Mouse (Mus musculus): ENCODE measurements around the gene Tprn. TPM values are rescaled to one million over a fixed set of nuclear protein-coding genes. Genes with fewer than 3 reads are reported as not detected.

Gene Tprn
- 15.6 and 16.5 TPM in 2 replicates for polyA plus RNA-seq (2015; fragmentation: Nextera tagmentation; extraction: Ambion mirVana)

- under 1% methylated on average over 39 of the region's 39 CpGs for WGBS
- H3K4me1 ChIP-seq = peaks cover 51% of the 10 kb centered on the region
- peaks cover 15% of the 10 kb centered on the region; the same call in 1 of the 2 replicates for H3K27me3 ChIP-seq
These were observed at the start of gene Tprn for GRCm38 (mm10) chr2:25262291-25262767. Gene Tprn (plus strand): TSS chr2:25262618.

GRCm38 (mm10) chr2:25213266-25213865 lies 49.1 kb upstream of the Tprn start:
- Histone ChIP-seq H3K27me3 (no peaks in the 10 kb centered on the region), H3K9ac (replicated peaks) (no peak overlapping the region), H3K9me3 (no peaks in the 10 kb centered on the region), H3K4me3 (no peak overlapping the region), H3K4me2 (replicated peaks) (no peak overlapping the region), H3K4me1 (peaks cover 25% of the 10 kb centered on the region), H3K27ac (replicated peaks) (no peak overlapping the region), H3K36me3 (no peaks in the 10 kb centered on the region)
- WGBS = 70% methylated on average over 23 of the region's 23 CpGs
- no peak for ATAC-seq (replicated peaks)

More at GRCm38 (mm10) chr2:25262291-25262767, at the start of gene Tprn:
- peak within 1 kb of the TSS; percentile 63 for H3K4me3 ChIP-seq
- H3K27ac ChIP-seq (replicated peaks) = peak within 1 kb of the TSS; percentile 62
- H3K9me3 ChIP-seq = no peaks in the 10 kb centered on the region
- peak; percentile 100 for ATAC-seq (replicated peaks)
- no peaks in the 10 kb centered on the region for H3K36me3 ChIP-seq
- H3K9ac ChIP-seq (replicated peaks) = peak within 1 kb of the TSS; percentile 60
- peak within 1 kb of the TSS; percentile 98 for H3K4me2 ChIP-seq (replicated peaks)

DNA sequence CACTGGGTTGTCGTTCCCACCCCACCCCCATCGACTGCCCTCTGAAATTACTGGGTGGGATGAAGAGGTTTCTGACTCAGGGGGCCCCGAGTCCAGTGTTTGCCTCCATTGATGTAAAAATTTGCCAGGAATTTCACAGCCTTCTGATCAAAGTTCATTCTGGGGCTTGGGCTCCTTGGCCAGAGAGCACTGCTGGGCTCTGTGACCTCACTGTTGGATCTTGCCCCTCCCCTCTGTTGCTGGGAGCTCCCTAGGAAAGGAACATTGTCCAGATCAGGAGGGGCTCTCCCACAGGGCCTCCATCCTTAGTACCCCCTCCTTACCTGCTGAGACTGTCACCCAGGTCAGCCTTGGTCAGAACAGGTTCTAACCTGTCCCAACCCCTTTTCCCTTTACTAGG lies 48.0 kb upstream of the Tprn start, which contains the start of gene Stpg3:
Gene Stpg3 (minus strand): TSS at position 194 of the 400 bp plus-strand sequence.
- Histone ChIP-seq H3K9ac (replicated peaks) (no peak within 1 kb of the TSS), H3K36me3 (no peaks in the 10 kb centered on the region), H3K4me2 (replicated peaks) (no peak within 1 kb of the TSS), H3K27me3 (no peaks in the 10 kb centered on the region), H3K9me3 (no peaks in the 10 kb centered on the region), H3K4me3 (no peak within 1 kb of the TSS), H3K4me1 (peaks cover 15% of the 10 kb centered on the region), H3K27ac (replicated peaks) (no peak within 1 kb of the TSS)
- ATAC-seq (replicated peaks) = no peak
- WGBS = 64% methylated on average over 3 of the region's 3 CpGs

DNA sequence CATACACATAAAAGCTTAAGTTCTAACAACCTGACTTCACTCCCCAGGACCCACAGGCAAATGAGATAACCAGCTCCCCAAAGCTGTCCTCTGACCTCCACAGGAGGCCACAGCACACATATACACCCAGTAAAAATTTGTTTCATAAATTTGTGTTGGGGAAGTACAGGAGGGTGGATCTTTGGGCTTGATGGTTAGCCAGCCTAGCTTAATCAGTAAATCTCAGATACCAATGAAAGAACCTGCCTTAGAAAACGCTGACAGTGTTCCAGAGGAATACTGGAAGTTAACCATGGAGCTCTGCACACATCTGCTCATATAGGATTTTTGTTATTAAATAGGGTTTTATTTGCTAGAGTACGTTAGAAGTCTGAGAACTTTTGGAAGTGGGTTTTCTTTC lies 44.8 kb upstream of the Tprn start:
- H3K4me1 ChIP-seq = no peaks in the 10 kb centered on the region
- no peak overlapping the region for H3K27ac ChIP-seq (replicated peaks)
- peaks cover 4% of the 10 kb centered on the region; the same call in 1 of the 2 replicates for H3K36me3 ChIP-seq
- no peak overlapping the region for H3K4me2 ChIP-seq (replicated peaks)
- H3K9me3 ChIP-seq = no peaks in the 10 kb centered on the region
- no peak overlapping the region for H3K4me3 ChIP-seq
- no peaks in the 10 kb centered on the region for H3K27me3 ChIP-seq
- WGBS = 65% methylated on average over 2 of the region's 2 CpGs
- no peak overlapping the region for H3K9ac ChIP-seq (replicated peaks)
- no peak for ATAC-seq (replicated peaks)

- no peak within 1 kb of the TSS for H3K4me2 ChIP-seq (replicated peaks)
- H3K27me3 ChIP-seq = no peaks in the 10 kb centered on the region
- H3K9me3 ChIP-seq = no peaks in the 10 kb centered on the region
- ATAC-seq (replicated peaks) = no peak
- no peak within 1 kb of the TSS for H3K4me3 ChIP-seq
- no peak within 1 kb of the TSS for H3K9ac ChIP-seq (replicated peaks)
- H3K36me3 ChIP-seq = peaks cover 4% of the 10 kb centered on the region; the same call in 1 of the 2 replicates
- H3K4me1 ChIP-seq = peaks cover 4% of the 10 kb centered on the region
- no peak within 1 kb of the TSS for H3K27ac ChIP-seq (replicated peaks)
These were observed 44.0 kb upstream of the Tprn start, which contains the start of gene Fam166a for GRCm38 (mm10) chr2:25218445-25218844. Gene Fam166a (plus strand): TSS chr2:25218745.

GRCm38 (mm10) chr2:25221331-25221772 lies 41.1 kb upstream of the Tprn start:
- Histone ChIP-seq H3K4me2 (replicated peaks) (no peak overlapping the region), H3K9me3 (no peaks in the 10 kb centered on the region), H3K4me1 (peaks cover 17% of the 10 kb centered on the region), H3K27me3 (no peaks in the 10 kb centered on the region), H3K27ac (replicated peaks) (no peak overlapping the region), H3K9ac (replicated peaks) (no peak overlapping the region), H3K4me3 (no peak overlapping the region), H3K36me3 (peaks cover 4% of the 10 kb centered on the region; the same call in 1 of the 2 replicates)
- ATAC-seq (replicated peaks) = no peak
- 78% methylated on average over 5 of the region's 5 CpGs for WGBS

DNA sequence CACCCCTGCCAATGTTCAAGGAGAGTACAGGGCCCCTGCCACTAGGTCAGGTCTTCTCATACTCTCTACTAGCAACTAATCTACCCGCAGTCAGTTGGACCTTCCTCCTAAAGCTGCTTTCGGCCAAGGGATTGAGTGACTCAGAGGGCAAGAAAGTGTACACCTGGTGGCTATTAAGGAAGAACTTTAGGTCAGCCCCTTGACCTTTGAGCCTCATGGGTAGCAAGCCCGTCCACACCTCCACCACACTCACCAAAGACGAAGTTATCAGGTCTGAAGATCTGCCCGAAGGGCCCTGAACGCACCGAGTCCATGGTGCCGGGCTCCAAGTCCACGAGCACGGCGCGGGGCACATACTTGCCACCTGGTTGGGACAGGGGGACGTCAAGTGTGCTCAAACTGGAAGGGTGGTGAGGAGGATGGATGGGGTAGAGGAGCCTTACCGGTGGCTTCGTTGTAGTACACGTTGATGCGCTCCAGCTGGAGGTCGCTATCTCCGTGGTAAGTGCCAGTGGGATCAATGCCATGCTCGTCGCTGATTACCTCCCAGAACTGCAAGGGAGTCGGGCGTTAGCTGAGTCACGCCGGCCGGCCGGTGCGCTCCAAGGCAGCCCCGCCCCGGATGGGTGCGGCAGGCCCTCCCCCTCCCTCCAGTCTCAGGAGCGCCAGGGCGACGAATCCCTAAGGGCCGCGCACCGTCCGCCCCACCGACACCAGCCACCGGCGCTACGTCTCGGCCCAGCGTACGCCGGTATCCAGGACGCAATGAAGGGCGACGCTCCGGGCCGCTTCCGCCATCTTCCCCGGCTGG lies 38.5 kb upstream of the Tprn start:
- Histone ChIP-seq H3K27me3 (no peaks in the 10 kb centered on the region), H3K4me1 (peaks cover 24% of the 10 kb centered on the region), H3K4me3 (peak overlapping the region; percentile 69), H3K4me2 (replicated peaks) (peak overlapping the region; percentile 81), H3K9ac (replicated peaks) (peak overlapping the region; percentile 69), H3K27ac (replicated peaks) (peak overlapping the region; percentile 90), H3K9me3 (no peaks in the 10 kb centered on the region), H3K36me3 (peaks cover 4% of the 10 kb centered on the region; the same call in 1 of the 2 replicates)
- 3% methylated on average over 52 of the region's 53 CpGs for WGBS
- ATAC-seq (replicated peaks) = no peak

GRCm38 (mm10) chr2:25224492-25224765 lies 38.0 kb upstream of the Tprn start, which contains the start of gene Tubb4b:
Gene Tubb4b (minus strand): TSS chr2:25224702.
- ATAC-seq (replicated peaks) = no peak
- Histone ChIP-seq H3K27me3 (no peaks in the 10 kb centered on the region), H3K9me3 (no peaks in the 10 kb centered on the region), H3K36me3 (peaks cover 4% of the 10 kb centered on the region; the same call in 1 of the 2 replicates), H3K9ac (replicated peaks) (peak within 1 kb of the TSS; percentile 69), H3K4me2 (replicated peaks) (peak within 1 kb of the TSS; percentile 81), H3K27ac (replicated peaks) (peak within 1 kb of the TSS; percentile 99), H3K4me1 (peaks cover 25% of the 10 kb centered on the region), H3K4me3 (peak within 1 kb of the TSS; percentile 69)
- WGBS = under 1% methylated on average over 17 of the region's 17 CpGs

GRCm38 (mm10) chr2:25224766-25225752 lies 37.4 kb upstream of the Tprn start:
- Histone ChIP-seq H3K9ac (replicated peaks) (peak overlapping the region; percentile 69), H3K27ac (replicated peaks) (peak overlapping the region; percentile 99), H3K9me3 (no peaks in the 10 kb centered on the region), H3K4me2 (replicated peaks) (peak overlapping the region; percentile 45), H3K4me3 (peak overlapping the region; percentile 69), H3K4me1 (peaks cover 25% of the 10 kb centered on the region), H3K27me3 (no peaks in the 10 kb centered on the region), H3K36me3 (peaks cover 4% of the 10 kb centered on the region; the same call in 1 of the 2 replicates)
- 1% methylated on average over 41 of the region's 41 CpGs for WGBS
- ATAC-seq (replicated peaks) = peak; percentile 98

- Histone ChIP-seq H3K9ac (replicated peaks) (0 out of 2 replicates have a peak overlapping the region, but pooled peaks have one; percentile 69), H3K4me3 (peak overlapping the region; percentile 69; the same call in 1 of the 2 replicates)
- ATAC-seq (replicated peaks) = no peak
These were observed 36.5 kb upstream of the Tprn start for GRCm38 (mm10) chr2:25225811-25226379.

DNA sequence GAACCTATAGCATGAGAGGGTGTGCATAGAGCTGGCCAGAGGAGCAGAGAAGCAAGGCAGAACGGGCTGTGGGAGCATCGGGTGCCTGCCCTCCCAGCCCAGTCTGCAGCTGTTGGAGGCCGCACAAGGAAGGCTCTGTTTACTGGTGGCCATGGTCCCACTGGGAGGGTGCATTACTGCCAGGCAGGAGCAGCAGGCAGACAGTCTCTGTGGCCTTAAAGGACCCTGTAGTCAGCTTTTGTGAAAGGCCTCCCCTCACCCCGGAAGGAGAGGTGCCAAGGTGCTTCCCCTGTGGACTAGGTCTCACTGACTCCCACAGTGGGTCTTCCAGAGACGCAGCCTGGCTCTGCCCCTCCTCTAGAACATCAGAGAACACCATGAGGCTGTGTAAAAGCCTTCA lies 35.6 kb upstream of the Tprn start:
- Histone ChIP-seq H3K4me3 (no peak overlapping the region), H3K9me3 (no peaks in the 10 kb centered on the region), H3K27me3 (no peaks in the 10 kb centered on the region), H3K36me3 (peaks cover 1% of the 10 kb centered on the region; the same call in 1 of the 2 replicates), H3K9ac (replicated peaks) (no peak overlapping the region), H3K4me2 (replicated peaks) (no peak overlapping the region), H3K27ac (replicated peaks) (no peak overlapping the region), H3K4me1 (peaks cover 25% of the 10 kb centered on the region)
- WGBS = 87% methylated on average over 5 of the region's 5 CpGs
- ATAC-seq (replicated peaks) = no peak

More at GRCm38 (mm10) chr2:25225811-25226379, 36.5 kb upstream of the Tprn start:
- peak overlapping the region; percentile 99 for H3K27ac ChIP-seq (replicated peaks)
- H3K9me3 ChIP-seq = no peaks in the 10 kb centered on the region
- H3K36me3 ChIP-seq = peaks cover 4% of the 10 kb centered on the region; the same call in 1 of the 2 replicates
- peak overlapping the region; percentile 45 for H3K4me2 ChIP-seq (replicated peaks)
- no peaks in the 10 kb centered on the region for H3K27me3 ChIP-seq
- H3K4me1 ChIP-seq = peaks cover 25% of the 10 kb centered on the region
- 77% methylated on average over 8 of the region's 8 CpGs for WGBS

Measured in forebrain, embryonic 15.5 days (tissue).